Mouse (Mus musculus): ENCODE measurements around the gene Mnt. TPM values are rescaled to one million over a fixed set of nuclear protein-coding genes. Genes with fewer than 3 reads are reported as not detected.
A peak's percentile ranks its signal among the peaks of the same experiment; 100 is the strongest.

Gene Mnt
- total RNA-seq, 2 experiments from 2014 or later = 18.3 to 28.9 TPM

- DNase-seq (ENCODE audit: low spot score in 2 of 2) = no peak
These were observed 478 bp downstream of the Mnt start for GRCm38 (mm10) chr11:74831191-74831605.

DNA sequence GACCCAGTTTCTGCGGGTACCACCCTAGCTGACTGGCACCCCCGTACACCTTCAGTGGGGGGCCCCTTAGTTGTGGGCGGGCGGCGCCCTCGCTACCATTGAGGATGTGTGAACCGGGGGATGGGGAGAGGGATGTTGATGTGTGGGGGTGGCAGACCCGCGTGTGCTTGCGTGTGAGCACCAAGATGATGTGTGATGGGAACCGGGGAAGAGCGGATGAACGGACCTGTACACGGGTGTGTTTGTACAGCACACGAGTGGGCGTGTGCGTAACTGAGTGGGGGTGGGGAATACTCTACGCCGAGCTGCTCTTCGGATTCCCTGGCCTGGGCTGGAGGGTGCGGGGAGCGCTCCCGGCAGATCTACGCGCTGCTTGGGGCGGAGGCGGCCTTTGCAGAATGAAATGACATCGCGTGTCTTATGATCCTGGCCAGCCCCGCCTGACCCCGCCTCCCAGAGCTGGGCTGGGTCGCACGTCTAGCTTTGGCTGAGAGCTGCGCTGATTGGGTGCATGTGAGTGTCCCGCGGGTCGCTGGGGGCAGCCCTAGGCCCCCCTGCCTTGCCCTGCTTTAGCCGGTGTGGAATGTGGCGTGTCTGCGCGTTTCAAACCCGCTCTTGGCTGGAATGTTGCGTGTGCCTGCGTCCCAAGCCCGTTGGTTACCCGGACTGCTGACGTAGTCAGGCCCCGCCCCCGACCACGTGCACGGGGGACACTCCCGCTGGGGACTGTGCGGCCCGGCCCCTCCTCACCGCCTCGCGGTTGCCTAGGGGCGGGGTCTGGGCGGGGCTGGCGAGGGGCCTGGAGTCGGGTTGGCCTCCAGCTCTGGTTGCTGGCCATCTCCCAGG is 1.1 kb downstream of the Mnt start:
- DNase-seq (ENCODE audit: low spot score in 2 of 2) = peak; percentile 99

- DNase-seq (ENCODE audit: low spot score in 2 of 2) = peak in 1 of 2 experiments; percentile 66
These were observed 1.9 kb downstream of the Mnt start for GRCm38 (mm10) chr11:74832503-74833143.

DNA sequence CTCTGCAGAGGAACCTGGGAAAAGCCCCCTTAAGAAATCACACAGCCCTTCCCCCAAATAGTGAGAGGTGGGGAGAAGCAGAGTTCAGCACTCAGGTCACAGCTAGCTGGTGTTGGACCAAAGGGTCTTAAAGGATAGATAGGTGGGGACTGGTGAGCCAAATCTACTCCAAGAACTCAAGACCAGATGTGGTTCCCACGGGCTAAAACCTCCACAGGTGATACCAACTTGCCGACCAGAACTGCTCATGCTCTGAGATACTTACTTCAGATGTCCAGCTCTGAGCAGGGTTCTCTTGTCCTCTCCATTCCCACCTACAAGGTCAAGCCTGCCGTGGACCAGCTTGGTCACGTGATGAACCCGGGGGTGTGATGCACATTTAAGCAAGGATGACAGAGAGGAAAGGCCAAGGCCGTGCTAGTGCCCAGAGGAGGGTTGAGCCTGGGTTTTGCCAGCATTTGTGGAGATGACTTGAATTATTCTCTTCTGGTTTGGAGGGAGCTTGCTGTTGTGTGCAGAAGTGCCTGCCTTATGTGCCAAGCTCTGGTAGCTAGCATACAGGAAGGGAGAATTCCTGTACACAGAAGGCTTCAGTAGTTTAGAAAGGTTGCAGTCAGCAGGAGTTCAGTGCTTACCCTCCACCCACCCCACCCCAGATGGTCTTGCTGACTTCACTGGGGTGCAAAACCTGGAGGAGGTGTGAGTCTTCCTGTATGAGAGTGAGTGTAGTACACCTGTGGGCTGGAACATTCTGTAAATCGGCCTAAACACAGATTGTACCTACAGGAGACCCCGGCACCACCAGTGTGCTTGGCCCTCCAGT is 3.0 kb downstream of the Mnt start:
- peak in 1 of 2 experiments; percentile 56 for DNase-seq (ENCODE audit: low spot score in 2 of 2)

- DNase-seq (ENCODE audit: low spot score in 2 of 2) = no peak
These were observed 3.6 kb downstream of the Mnt start for GRCm38 (mm10) chr11:74834359-74834638.

GRCm38 (mm10) chr11:74834650-74835277 is 4.0 kb downstream of the Mnt start:
- peak in 1 of 2 experiments; percentile 25 for DNase-seq (ENCODE audit: low spot score in 2 of 2)

DNA sequence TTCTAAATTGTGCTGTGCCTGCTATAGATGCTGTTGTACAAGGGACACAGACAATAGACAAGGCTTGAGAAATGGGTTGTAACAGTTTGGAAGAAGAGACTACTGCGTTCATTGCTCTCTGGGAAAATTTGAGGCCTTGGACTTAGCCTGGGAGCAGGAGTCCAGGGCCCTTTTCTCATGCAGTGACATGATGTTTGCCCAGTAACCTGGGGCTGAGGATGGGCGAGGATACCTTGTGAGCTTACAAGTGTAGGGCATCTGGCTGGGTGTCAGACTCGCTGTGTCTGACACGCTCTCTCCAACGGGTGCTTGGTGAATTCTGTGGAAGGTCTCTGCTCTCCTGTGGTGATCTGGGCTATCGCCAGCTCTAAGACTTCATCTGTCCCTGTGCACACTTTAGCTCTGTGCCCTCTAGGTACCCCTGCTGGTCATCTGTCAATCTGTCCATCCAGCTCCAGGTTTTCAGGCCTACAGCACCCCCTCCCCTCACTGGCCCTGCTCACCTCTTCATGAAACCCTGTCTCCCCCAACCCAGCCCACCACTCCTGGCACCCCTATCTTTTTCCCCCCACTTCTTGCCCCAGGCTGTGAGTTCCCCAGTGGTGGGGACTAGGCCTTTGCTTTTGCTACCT is 5.0 kb downstream of the Mnt start:
- peak in 1 of 2 experiments; percentile 20 for DNase-seq (ENCODE audit: low spot score in 2 of 2)

- peak in 1 of 2 experiments; percentile 29 for DNase-seq (ENCODE audit: low spot score in 2 of 2)
These were observed 5.7 kb downstream of the Mnt start for GRCm38 (mm10) chr11:74836225-74837055.

- DNase-seq (ENCODE audit: low spot score in 2 of 2) = no peak
These were observed 6.5 kb downstream of the Mnt start for GRCm38 (mm10) chr11:74837056-74837693.

GRCm38 (mm10) chr11:74837694-74838431 is 7.1 kb downstream of the Mnt start:
- peak; percentile 90 to 93 for DNase-seq (ENCODE audit: low spot score in 2 of 2)

DNA sequence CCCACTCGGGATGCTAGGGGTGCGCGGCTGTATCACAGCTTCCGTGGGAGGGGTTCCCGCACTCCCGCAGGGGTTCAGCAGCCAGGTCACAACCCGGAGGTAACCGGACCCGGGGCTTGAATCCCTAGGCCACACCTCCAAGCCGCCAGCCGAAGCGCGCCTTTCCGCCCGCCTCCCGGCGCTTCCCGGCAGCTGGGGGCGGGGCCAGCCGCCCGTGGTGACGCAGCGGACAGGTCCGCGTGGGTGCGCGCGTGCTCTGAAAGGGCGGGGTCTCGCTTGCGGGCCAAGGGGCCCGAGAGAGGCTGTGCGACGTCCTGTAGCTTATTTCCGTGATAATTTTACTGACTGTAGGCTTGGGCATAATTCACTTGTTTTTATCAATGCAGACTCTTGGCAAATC is 7.7 kb downstream of the Mnt start:
- DNase-seq (ENCODE audit: low spot score in 2 of 2) = peak; percentile 93 to 97

GRCm38 (mm10) chr11:74838971-74839370 is 8.3 kb downstream of the Mnt start:
- peak in 1 of 2 experiments; percentile 30 for DNase-seq (ENCODE audit: low spot score in 2 of 2)

- DNase-seq (ENCODE audit: low spot score in 2 of 2) = no peak
These were observed 9.4 kb downstream of the Mnt start for GRCm38 (mm10) chr11:74839860-74840715.

GRCm38 (mm10) chr11:74840739-74841138 is 10.0 kb downstream of the Mnt start:
- DNase-seq (ENCODE audit: low spot score in 2 of 2) = no peak

DNA sequence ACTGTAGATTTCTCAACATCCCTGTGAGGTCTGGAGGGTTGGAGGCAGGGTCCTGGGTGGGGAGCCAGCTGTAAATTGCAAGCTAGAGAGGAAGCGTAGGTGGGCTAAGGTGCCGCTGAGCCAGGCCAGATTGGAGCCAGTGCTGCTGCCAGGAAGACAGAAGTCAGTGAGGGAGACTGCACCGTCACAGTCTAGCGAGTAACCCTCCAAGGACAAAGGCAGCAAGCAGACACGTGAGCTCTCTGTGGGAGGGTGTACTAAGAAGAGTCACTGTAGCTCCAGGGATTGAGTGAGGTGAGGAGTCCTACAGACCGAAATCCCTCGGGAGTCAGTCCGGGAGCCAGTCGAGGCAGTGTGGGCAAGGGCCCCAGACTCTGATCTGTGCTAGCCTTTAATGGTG is 10.6 kb downstream of the Mnt start:
- DNase-seq (ENCODE audit: low spot score in 2 of 2) = no peak

- no peak for DNase-seq (ENCODE audit: low spot score in 2 of 2)
These were observed 11.3 kb downstream of the Mnt start for GRCm38 (mm10) chr11:74842045-74842444.

DNA sequence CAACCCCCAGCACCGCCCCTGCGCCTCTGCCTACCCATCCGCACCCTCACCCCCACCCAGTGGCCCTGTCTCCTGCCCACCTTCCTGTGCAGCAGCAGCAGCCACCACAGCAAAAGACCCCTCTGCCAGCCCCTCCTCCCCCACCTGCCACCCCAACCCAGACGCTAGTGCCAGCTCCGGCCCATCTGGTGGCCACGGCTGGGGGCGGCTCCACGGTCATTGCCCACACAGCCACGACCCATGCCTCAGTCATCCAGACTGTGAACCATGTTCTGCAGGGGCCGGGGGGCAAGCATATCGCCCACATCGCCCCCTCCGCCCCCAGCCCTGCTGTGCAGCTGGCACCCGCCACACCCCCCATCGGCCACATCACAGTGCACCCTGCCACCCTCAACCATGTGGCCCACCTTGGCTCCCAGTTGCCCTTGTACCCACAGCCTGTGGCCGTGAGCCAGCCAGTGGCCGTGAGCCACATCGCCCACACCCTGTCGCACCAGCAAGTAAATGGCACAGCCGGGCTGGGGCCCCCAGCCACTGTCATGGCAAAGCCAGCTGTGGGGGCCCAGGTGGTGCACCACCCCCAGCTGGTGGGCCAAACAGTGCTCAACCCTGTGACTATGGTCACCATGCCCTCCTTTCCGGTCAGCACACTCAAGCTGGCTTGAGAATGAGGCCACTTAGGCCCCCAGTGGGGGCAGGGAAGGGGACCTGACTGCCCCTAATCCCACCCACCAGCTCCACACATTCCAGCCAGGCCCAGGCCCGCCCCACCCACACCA is 12.1 kb downstream of the Mnt start:
- no peak for DNase-seq (ENCODE audit: low spot score in 2 of 2)

Data from adrenal gland, adult 18-20 months (tissue).